Mouse (Mus musculus) erythroblast, adult 5-6 weeks (primary cell): ENCODE results near the gene Smtn. TPM values are rescaled to one million over a fixed set of nuclear protein-coding genes. Genes with fewer than 3 reads are reported as not detected.

Experiments used
- ATAC-seq: replicated peaks from 2 replicates; pipeline ENCODE4 v1.8.0; 2016; ENCODE audit warnings: moderate number of reproducible peaks, mild to moderate bottlenecking, moderate TSS enrichment, inconsistent platforms; ENCODE audit not compliant: poor library complexity, low FRiP score, severe bottlenecking
- total RNA-seq, 2 experiments: library from RNA; stranded (forward) in 1 of 2; stranded (reverse) in 1 of 2; fragments of 150-400 nt in 1 of 2; fragments of 200-764, 138-1000 nt in 1 of 2; gene quantifications; 2 replicates each; pipeline versions ENCODE4 v1.2.3 to v1.2.4; 2015 to 2017; ENCODE audit warnings: low replicate concordance in 2 of 2

Smtn gene
- total RNA-seq, 2 experiments from 2014 or later, result 2.7 to 13.6 TPM

GRCm38 (mm10) chr11:3474480-3475115 lies 65.8 kb downstream of the Smtn start:
- ATAC-seq, result no peak

- peak; percentile 76; the same call in 1 of the 2 replicates for ATAC-seq
Measured at GRCm38 (mm10) chr11:3472484-3472883, 67.9 kb downstream of the Smtn start.

GRCm38 (mm10) chr11:3471448-3471850 lies 69.0 kb downstream of the Smtn start:
- no peak for ATAC-seq

Other genes with a start within 250 kb of the Smtn start
- gene Pik3ip1, start 210.2 kb downstream of the Smtn start, total RNA-seq (2015; ENCODE audit: low replicate concordance), result 0.77 and 2.9 TPM in 2 replicates
- 3.5 and 3.8 TPM in 2 replicates for gene Pik3ip1, start 210.2 kb downstream of the Smtn start, total RNA-seq (2017; ENCODE audit: low replicate concordance)
- gene Limk2, start 131.4 kb downstream of the Smtn start, total RNA-seq (2015; ENCODE audit: low replicate concordance), result 4.2 and 4.4 TPM in 2 replicates
- 6.4 and 9.7 TPM in 2 replicates for gene Limk2, start 131.4 kb downstream of the Smtn start, total RNA-seq (2017; ENCODE audit: low replicate concordance)
- 2.7 and 6.3 TPM in 2 replicates for gene Rnf185, start 88.2 kb downstream of the Smtn start, total RNA-seq (2015; ENCODE audit: low replicate concordance)
- gene Rnf185, start 88.2 kb downstream of the Smtn start, total RNA-seq (2017; ENCODE audit: low replicate concordance), result 3.2 and 3.6 TPM in 2 replicates
- not detected in 2 replicates for gene Pla2g3, start 52.3 kb downstream of the Smtn start, total RNA-seq (2015; ENCODE audit: low replicate concordance)
- gene Pla2g3, start 52.3 kb downstream of the Smtn start, total RNA-seq (2017; ENCODE audit: low replicate concordance), result 0.28 TPM in 1 of 2 replicates, not detected in the other
- 0.38 and 2.5 TPM in 2 replicates for gene Inpp5j, start 35.8 kb downstream of the Smtn start, total RNA-seq (2015; ENCODE audit: low replicate concordance)
- gene Inpp5j, start 35.8 kb downstream of the Smtn start, total RNA-seq (2017; ENCODE audit: low replicate concordance), result 0.34 and 0.42 TPM in 2 replicates
- gene Selenom, start 25.9 kb downstream of the Smtn start, total RNA-seq (2015; ENCODE audit: low replicate concordance), result not detected in 2 replicates
- gene Selenom, start 25.9 kb downstream of the Smtn start, total RNA-seq (2017; ENCODE audit: low replicate concordance), result 1.5 TPM in 1 of 2 replicates, not detected in the other
- gene Morc2a, start 108.6 kb upstream of the Smtn start, total RNA-seq (2015; ENCODE audit: low replicate concordance), result 4.0 and 7.7 TPM in 2 replicates
- 8.1 and 10.0 TPM in 2 replicates for gene Morc2a, start 108.6 kb upstream of the Smtn start, total RNA-seq (2017; ENCODE audit: low replicate concordance)